Mouse (Mus musculus) heart, adult 2 months (tissue): ENCODE data around the gene Tbxas1. TPM values are rescaled to one million over a fixed set of nuclear protein-coding genes. Genes with fewer than 3 reads are reported as not detected.

Source experiments
- DNase-seq, 2 experiments: peaks; one replicate each; pipeline ENCODE4 v3.0.0; 2021
- H3K27ac ChIP-seq: fragments of 200-600 bp; 2 replicates; pipeline ENCODE4 v1.8.1; 2022
- H3K27me3 ChIP-seq: fragments of 200-500 bp; 2 replicates; pipeline ENCODE4 v1.6.1; 2012; ENCODE audit warnings: mild to moderate bottlenecking, low read length, inconsistent platforms, mixed read lengths; ENCODE audit not compliant: control insufficient read depth, insufficient read depth
- H3K36me3 ChIP-seq: fragments of 200-500 bp; 2 replicates; pipeline ENCODE4 v1.6.1; 2012; ENCODE audit warnings: low read length, inconsistent platforms; ENCODE audit not compliant: control insufficient read depth, insufficient read depth
- H3K4me1 ChIP-seq: fragments of 200-500 bp; 2 replicates; pipeline ENCODE4 v1.6.1; 2011; ENCODE audit warnings: low read length; ENCODE audit not compliant: control insufficient read depth, insufficient read depth
- H3K4me3 ChIP-seq: fragments of 200-600 bp; 2 replicates; pipeline ENCODE4 v1.8.1; 2022
- H3K79me2 ChIP-seq: fragments of 200-500 bp; replicated peaks from 2 replicates; pipeline ENCODE4 v1.6.1; 2012; ENCODE audit warnings: mild to moderate bottlenecking, inconsistent platforms, low read length, moderate library complexity, mixed read lengths; ENCODE audit not compliant: control insufficient read depth, insufficient read depth
- H3K9ac ChIP-seq: fragments of 200-500 bp; 2 replicates; pipeline ENCODE4 v1.6.1; 2012; ENCODE audit warnings: low read depth, mild to moderate bottlenecking, control low read depth, inconsistent platforms, low read length, mixed read lengths
- CTCF ChIP-seq: fragments of 200-600 bp; IDR thresholded peaks from 2 replicates; pipeline ENCODE4 v1.8.1; 2022; ENCODE audit warnings: antibody characterized with exemption, mild to moderate bottlenecking, moderate library complexity
- EP300 ChIP-seq: fragments of 200-500 bp; IDR thresholded peaks from 2 replicates; pipeline ENCODE4 v1.6.1; 2011; ENCODE audit warnings: low read depth, low read length, control low read depth; ENCODE audit not compliant: insufficient read depth
- POLR2A ChIP-seq: fragments of 200-500 bp; IDR thresholded peaks from 2 replicates; pipeline ENCODE4 v1.6.1; 2011; ENCODE audit warnings: mild to moderate bottlenecking, low read depth, low read length, control low read depth; ENCODE audit not compliant: insufficient read depth
- WGBS: fragments of 180-500 bp; shearing (Covaris S2); methylation state at CpG from one replicate; pipeline ENCODE4 v1.1.7; 2018; 5-methylcytosine and 5-hydroxymethylcytosine counted together
- intact Hi-C: fragments of 180-260 bp; cut with DNase I; formaldehyde crosslinking; loops from one replicate; pipeline ENCODE4 v1.15.1; 2025
- polyA plus RNA-seq: library from polyadenylated mRNA; depleted of rRNA; stranded (reverse); fragments of >200 nt; gene quantifications from 2 replicates; pipeline ENCODE4 v1.2.3, GENCODE M21; 2012
- total RNA-seq, 2 experiments: library from RNA; stranded (reverse); gene quantifications; 2 replicates each; pipeline ENCODE4 v1.2.3; 2021

Tbxas1 gene
- total and polyA plus RNA-seq, 3 experiments: 1.9 to 2.7 (median 2.1) TPM

DNA sequence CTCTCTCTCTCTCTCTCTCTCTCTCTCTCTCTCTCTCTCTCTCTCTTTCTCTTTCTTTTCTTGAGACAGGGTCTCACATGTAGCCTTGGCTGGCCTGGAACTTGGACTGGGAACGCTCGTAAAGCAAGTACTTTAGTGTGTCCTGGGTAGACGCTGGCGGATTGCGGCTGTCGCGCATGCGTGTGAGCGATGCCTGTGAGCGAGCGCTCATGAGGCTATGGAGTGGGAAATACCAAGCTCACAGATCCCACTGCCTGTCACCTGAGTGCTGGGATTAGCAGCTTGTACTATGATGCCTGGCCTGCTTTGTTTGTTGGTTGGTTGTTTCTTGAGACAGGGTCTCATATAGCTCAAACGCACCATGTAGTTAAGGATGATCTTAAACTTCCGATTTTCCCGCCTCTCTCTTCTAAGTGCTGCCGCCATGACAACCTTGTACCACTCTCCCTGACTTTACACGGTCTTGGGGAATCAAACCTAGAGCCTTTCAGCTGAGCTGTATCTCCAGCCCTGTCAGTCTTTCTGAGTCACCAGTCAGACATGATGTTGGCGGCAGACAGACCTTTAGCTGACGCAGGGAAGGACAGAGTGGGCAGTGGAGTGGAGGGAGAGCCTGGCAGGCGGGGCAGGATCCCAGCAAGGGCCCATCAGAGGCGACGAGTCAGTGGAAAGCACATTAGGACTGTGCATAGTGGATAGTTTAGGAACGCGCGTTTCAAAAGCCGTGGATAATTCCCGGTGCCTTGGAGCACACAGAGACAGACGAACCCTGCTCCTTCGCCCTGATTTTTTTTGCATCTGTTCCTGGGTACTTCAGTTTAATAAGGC, 51.1 kb downstream of the Tbxas1 start:
- H3K4me3 ChIP-seq: no peak overlapping the region
- H3K36me3 ChIP-seq: no peaks in the 10 kb centered on the region
- intact Hi-C loops: no loop called here
- 51% methylated on average over 28 of the region's 28 CpGs for WGBS
- TF ChIP-seq CTCF (no peak), POLR2A (no peak), EP300 (no peak)
- DNase-seq: no peak
- H3K79me2 ChIP-seq: no peaks in the 10 kb centered on the region
- no peaks in the 10 kb centered on the region for H3K4me1 ChIP-seq
- no peak overlapping the region for H3K9ac ChIP-seq
- no peaks in the 10 kb centered on the region for H3K27me3 ChIP-seq
- no peak overlapping the region for H3K27ac ChIP-seq

GRCm38 (mm10) chr6:38926963-38927361, 51.8 kb downstream of the Tbxas1 start:
- TF ChIP-seq POLR2A: no peak
- no peak for TF ChIP-seq CTCF
- no peak for TF ChIP-seq EP300
- intact Hi-C loops: no loop called here
- DNase-seq: no peak
- H3K4me1 ChIP-seq: no peaks in the 10 kb centered on the region
- no peaks in the 10 kb centered on the region for H3K27me3 ChIP-seq
- H3K9ac ChIP-seq: no peak overlapping the region
- no peaks in the 10 kb centered on the region for H3K36me3 ChIP-seq
- no peaks in the 10 kb centered on the region for H3K79me2 ChIP-seq
- H3K27ac ChIP-seq: no peak overlapping the region
- 54% methylated on average over 13 of the region's 13 CpGs for WGBS
- H3K4me3 ChIP-seq: no peak overlapping the region

GRCm38 (mm10) chr6:38928489-38928888, 53.3 kb downstream of the Tbxas1 start:
- no peak overlapping the region for H3K27ac ChIP-seq
- H3K79me2 ChIP-seq: no peaks in the 10 kb centered on the region
- DNase-seq: no peak
- H3K36me3 ChIP-seq: no peaks in the 10 kb centered on the region
- TF ChIP-seq CTCF: no peak
- TF ChIP-seq POLR2A: no peak
- no peak for TF ChIP-seq EP300
- H3K9ac ChIP-seq: no peak overlapping the region
- no peaks in the 10 kb centered on the region for H3K27me3 ChIP-seq
- intact Hi-C loops: no loop called here
- WGBS: 72% methylated on average over 3 of the region's 3 CpGs
- H3K4me1 ChIP-seq: no peaks in the 10 kb centered on the region
- no peak overlapping the region for H3K4me3 ChIP-seq

DNA sequence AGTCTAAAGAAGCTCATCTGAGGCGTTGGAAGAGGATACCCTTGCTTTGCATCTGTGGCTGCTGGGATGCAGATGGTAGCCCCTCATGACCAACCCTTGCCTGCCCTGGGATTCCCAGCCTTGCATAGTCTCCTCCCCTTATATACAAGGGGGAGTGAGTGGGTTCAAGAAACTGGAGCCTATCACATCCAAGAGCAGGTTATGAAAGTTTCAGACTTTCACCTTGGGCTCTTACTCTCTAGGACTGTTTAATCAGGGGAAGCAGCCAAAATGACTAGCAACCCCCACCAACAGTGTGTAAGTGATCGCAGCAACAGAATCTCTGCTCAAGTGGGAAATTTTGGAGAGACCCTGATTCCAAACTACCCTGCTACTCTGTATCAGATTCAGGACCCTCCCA, 60.8 kb downstream of the Tbxas1 start:
- Histone ChIP-seq H3K9ac (no peak overlapping the region), H3K79me2 (no peaks in the 10 kb centered on the region), H3K4me3 (no peak overlapping the region), H3K27me3 (no peaks in the 10 kb centered on the region), H3K4me1 (peaks cover 3% of the 10 kb centered on the region; the same call in 1 of the 2 replicates), H3K27ac (no peak overlapping the region), H3K36me3 (no peaks in the 10 kb centered on the region)
- 79% methylated on average over 2 of the region's 2 CpGs for WGBS
- intact Hi-C loops: no loop called here
- no peak for TF ChIP-seq POLR2A
- no peak for TF ChIP-seq CTCF
- TF ChIP-seq EP300: no peak
- DNase-seq: no peak

DNA sequence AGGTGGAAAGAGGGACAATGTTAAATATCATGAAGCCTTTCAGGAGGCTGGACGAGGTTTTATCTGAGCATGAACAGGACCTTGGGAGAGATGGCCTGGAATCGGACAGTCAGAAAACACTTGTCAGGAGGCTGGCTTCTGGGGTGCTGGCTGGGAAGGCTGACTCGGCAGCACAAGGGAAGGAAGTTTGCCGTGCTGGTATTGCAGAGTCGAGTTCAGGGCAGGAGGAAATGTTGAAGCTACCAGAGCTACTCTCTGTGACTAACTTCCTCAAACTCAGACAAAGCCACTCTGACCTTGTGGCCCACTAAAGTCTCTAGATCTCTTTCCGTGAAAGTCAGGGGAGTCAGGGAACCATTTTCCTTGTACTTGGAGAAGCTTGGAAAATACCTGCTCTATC, 63.2 kb downstream of the Tbxas1 start:
- intact Hi-C loops: no loop called here

GRCm38 (mm10) chr6:38939096-38939495, 63.9 kb downstream of the Tbxas1 start:
- peaks cover 3% of the 10 kb centered on the region; the same call in 1 of the 2 replicates for H3K4me1 ChIP-seq
- no peak for TF ChIP-seq CTCF
- no peak for TF ChIP-seq POLR2A
- TF ChIP-seq EP300: no peak
- no peaks in the 10 kb centered on the region for H3K79me2 ChIP-seq
- 86% methylated on average over 4 of the region's 4 CpGs for WGBS
- no peaks in the 10 kb centered on the region for H3K27me3 ChIP-seq
- H3K27ac ChIP-seq: no peak overlapping the region
- no peak overlapping the region for H3K4me3 ChIP-seq
- no peak overlapping the region for H3K9ac ChIP-seq
- H3K36me3 ChIP-seq: no peaks in the 10 kb centered on the region
- intact Hi-C loops: no loop called here
- DNase-seq: no peak

More for the DNA sequence above, 63.2 kb downstream of the Tbxas1 start:
- H3K79me2 ChIP-seq: no peaks in the 10 kb centered on the region
- no peaks in the 10 kb centered on the region for H3K36me3 ChIP-seq
- H3K9ac ChIP-seq: no peak overlapping the region
- no peaks in the 10 kb centered on the region for H3K27me3 ChIP-seq
- TF ChIP-seq EP300: no peak
- no peak for TF ChIP-seq POLR2A
- no peak for TF ChIP-seq CTCF
- peaks cover 3% of the 10 kb centered on the region; the same call in 1 of the 2 replicates for H3K4me1 ChIP-seq
- DNase-seq: peak in 1 of 2 experiments; percentile 56
- no peak overlapping the region for H3K27ac ChIP-seq
- no peak overlapping the region for H3K4me3 ChIP-seq
- WGBS: 32% methylated on average over 6 of the region's 6 CpGs
